Mouse (Mus musculus): ENCODE results near the gene Skint2. TPM values are rescaled to one million over a fixed set of nuclear protein-coding genes. Genes with fewer than 3 reads are reported as not detected.

Gene Skint2
- polyA plus RNA-seq (2012; rRNA removed), result not detected in 2 replicates

GRCm38 (mm10) chr4:112556894-112557293 lies at the start of gene Skint2:
TSS of gene Skint2 (plus strand) at chr4:112557194.

Other genes with a start within 250 kb of the Skint2 start
- gene Skint9, start 123.2 kb upstream of the Skint2 start, polyA plus RNA-seq (2012; rRNA removed), result not detected in 2 replicates
- gene Skint10, start 217.7 kb downstream of the Skint2 start, polyA plus RNA-seq (2012; rRNA removed), result not detected in 2 replicates